Mouse (Mus musculus): Measurements from ENCODE around the gene Ttll9.

Gene Ttll9

DNA sequence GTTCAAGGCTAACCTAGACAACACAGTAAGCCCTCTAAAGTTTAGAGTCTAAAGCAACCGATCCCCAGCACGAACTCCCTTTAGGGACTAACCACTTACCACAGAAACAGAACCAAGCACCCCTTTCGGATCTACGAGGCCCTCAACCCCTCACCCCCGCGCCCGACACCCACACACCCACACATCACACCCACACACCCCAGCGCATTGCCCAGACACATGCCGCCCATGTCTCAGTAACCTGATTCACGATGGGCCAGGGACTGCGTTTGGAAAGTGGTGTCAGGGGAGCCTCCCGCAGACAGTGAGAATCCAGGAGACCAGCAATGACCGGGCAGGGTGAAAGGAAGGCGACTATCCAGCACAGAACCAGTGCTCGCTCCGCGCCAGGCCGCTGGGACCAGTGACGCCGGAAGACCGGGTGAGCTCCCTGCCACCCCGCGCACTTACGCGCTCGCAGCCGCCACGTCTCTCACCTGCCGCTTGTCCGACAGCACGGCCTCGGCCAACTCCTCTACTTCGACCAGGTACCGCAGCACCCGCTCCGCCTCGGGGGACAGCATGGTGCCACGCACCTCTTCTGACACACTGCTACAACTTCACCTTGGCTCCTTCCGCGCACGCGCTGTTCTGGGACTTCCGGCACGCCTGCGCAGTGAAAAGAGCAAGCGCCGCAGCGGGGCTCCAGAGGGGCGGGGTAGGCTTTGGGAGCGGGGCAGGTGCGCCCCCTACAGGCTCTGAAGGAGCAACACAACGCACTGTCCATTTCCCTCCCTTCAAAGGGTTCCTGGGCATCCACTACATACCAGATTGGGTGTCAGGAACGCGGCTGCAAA is 52.7 kb downstream of the Ttll9 start, which contains the start of gene Pdrg1:
TSS of gene Pdrg1 (minus strand) at position 670 of the 836 bp plus-strand sequence.
- peak; percentile 95 for DNase-seq

- peak; percentile 67 for DNase-seq
These were observed 53.5 kb downstream of the Ttll9 start for GRCm38 (mm10) chr2:153015804-153016203.

GRCm38 (mm10) chr2:153016786-153017185 is 54.5 kb downstream of the Ttll9 start:
- no peak for DNase-seq

- no peak for DNase-seq
These were observed 57.1 kb downstream of the Ttll9 start for GRCm38 (mm10) chr2:153019355-153019754.

DNA sequence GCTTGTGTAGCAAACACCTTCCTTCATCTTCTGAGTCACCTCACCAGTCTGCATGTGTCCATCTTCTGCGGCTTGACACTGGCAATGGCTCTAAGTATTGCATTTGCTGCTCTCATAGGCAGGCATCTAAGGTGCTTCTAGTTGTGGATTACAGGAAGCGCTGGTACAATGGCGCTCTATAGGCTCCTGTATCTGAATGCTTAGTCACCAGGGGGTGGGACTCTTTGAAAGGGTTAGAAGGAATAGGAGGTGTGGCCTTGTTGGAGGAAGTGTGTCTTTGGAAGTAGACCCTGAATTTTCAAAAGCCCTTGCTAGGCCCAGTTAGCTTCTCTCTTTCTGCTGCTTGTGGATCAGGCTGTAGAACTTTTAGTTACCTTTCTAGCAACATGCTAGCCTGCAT is 58.9 kb downstream of the Ttll9 start:
- DNase-seq = peak; percentile 2

GRCm38 (mm10) chr2:153022855-153023254 is 60.6 kb downstream of the Ttll9 start:
- DNase-seq = no peak

DNA sequence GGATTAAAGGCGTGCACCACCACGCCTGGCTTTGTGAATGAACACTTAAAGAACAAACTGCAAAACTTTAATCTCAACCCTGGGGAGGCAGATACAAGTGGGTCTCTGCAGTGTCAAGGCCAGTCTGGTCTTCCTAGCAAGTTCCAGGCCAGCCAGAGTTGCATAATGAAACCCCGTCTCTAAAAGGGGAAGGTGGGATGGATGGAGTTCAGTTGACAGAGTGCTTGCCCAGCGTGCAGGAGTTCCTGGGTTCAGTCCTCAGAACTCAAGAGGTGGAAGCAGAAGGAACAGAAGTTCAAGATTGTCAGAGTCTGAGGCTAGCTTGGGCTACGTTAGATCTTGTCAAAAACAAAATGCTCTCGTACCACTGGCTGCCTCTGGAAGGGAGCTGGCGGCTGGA is 63.8 kb downstream of the Ttll9 start:
- DNase-seq = no peak

GRCm38 (mm10) chr2:153027501-153027900 is 65.2 kb downstream of the Ttll9 start:
- DNase-seq = peak; percentile 74

- DNase-seq = no peak
These were observed 68.1 kb downstream of the Ttll9 start for GRCm38 (mm10) chr2:153030422-153030821.

- DNase-seq = peak; percentile 81
These were observed 69.1 kb downstream of the Ttll9 start, which contains the start of gene Xkr7 for GRCm38 (mm10) chr2:153031126-153032082. Xkr7 (plus strand) TSS chr2:153031852.

- DNase-seq = peak; percentile 67
These were observed 70.0 kb downstream of the Ttll9 start for GRCm38 (mm10) chr2:153032083-153032842.

GRCm38 (mm10) chr2:153032973-153033372 is 70.7 kb downstream of the Ttll9 start:
- peak; percentile 53 for DNase-seq

- peak; percentile 69 for DNase-seq
These were observed 71.4 kb downstream of the Ttll9 start for GRCm38 (mm10) chr2:153033545-153034230.

DNA sequence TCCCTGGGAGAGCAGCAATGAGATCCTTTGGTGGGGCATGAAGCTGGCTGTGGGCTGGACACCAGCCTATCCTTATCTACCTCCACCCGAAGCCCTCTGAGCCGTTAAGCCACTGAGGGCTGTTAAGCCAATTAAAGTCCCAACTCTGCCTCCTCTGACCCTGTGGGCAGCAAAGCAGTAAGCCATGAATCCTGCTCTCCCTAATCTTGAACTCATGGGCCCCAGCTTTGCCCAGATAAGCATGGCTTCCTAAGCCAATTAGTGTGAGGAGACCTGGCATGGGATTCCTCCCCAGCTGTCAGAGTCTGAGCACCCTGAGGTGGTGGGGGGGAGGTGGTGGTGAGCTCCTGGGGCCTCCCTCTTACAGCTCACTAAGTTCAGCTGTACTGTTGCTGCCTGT is 74.4 kb downstream of the Ttll9 start:
- no peak for DNase-seq

DNA sequence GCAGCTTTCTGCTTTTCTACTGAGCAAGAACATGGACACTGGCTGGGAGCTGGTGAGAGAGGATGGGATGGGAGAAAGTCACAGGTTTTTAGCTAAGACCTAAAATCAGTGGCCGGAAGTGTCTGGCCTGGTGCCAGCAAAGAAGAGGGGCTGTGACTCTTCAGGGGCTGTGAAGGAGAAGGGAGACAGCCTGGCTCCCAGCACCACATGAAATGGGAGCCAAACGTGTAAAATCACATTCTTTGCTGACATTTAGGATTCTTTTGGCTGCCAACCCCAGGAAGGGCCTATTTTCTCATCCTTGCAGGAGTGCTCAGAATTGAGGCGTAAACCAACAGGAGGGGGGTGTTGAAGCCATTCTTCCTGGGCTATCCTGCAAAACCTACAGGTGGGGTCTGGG is 81.6 kb downstream of the Ttll9 start:
- DNase-seq = peak; percentile 62

- DNase-seq = peak; percentile 69
These were observed 83.6 kb downstream of the Ttll9 start for GRCm38 (mm10) chr2:153045884-153046299.

- peak; percentile 81 for DNase-seq
These were observed 85.7 kb downstream of the Ttll9 start for GRCm38 (mm10) chr2:153047828-153048465.

DNA sequence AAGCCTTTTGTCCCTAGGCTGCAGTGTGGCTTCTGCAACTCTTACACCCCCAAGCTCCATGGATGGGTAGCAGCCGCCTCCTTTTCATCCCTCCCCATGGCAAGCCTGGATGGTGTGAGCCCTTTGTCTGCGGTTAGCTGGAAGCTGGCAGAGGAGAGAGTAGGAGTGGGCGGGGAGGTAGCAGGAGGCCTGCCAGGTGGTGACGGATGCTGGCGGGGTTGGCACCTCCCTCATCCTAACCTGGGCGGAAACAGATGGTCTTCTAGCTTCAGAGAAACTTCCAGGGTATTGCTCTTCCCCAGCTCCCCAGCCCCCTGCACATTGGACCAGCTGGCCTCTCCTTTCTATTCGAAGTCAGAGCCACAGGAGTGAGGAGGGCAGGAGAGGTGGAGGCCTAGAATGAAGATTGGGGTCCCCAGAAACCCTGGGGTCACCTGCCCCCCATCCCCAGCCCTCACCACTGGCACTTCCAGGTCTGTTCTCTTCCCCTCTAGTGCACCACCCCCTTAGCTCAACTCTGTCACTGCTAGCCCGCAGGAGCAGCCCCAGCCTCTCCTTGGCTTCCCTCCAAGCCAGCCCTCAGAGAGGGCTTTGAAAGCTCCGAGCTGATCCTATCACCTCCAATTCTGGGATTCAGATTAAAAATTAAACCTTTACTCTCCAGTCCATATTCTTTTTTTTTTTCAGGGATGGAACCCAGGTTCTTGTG is 87.2 kb downstream of the Ttll9 start:
- DNase-seq = peak; percentile 98

- peak; percentile 49 for DNase-seq
These were observed 87.7 kb downstream of the Ttll9 start for GRCm38 (mm10) chr2:153049997-153050358.

DNA sequence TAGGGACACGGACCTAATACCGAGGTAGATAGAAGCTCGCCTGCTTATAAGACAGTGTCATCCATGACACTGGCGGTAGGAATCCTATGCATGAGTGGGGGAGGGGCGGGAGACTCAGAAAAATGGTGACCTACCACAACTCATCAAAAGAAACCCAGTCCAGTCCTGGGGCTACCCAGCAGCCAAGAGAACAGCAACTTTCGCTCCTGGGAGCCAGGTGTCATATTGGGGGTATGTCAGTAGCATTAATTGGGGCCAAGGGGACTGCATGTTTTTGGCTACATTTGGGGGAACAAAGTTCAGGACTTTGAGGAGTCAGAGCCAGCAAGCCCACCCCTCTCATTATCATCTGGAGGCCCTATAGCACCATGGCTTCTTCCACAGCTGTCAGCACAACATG is 88.8 kb downstream of the Ttll9 start:
- peak; percentile 59 for DNase-seq

DNA sequence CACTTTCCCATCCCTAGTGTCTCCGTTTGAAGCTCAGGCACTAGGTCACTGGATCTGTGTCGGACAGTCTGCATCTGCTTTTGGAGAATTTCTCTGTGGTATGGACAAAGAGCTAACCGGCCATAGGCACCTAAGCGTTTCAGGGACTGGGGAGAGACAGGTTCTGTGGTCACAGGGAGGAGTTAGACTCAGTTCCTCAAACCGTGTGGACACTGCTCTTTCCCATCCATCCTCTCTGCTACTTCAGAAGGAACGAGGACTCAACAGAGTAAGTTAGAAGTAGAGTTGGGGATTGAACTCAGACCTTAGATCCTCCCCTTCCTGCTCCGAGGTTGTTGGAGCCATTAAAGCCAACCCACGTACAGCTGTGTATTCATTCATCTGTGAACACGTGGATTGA is 89.3 kb downstream of the Ttll9 start:
- DNase-seq = no peak

All from cerebellum, adult 11-12 months (tissue).